8 mouse cellular contexts compared by ENCODE assay signal in the genomic region with DNA sequence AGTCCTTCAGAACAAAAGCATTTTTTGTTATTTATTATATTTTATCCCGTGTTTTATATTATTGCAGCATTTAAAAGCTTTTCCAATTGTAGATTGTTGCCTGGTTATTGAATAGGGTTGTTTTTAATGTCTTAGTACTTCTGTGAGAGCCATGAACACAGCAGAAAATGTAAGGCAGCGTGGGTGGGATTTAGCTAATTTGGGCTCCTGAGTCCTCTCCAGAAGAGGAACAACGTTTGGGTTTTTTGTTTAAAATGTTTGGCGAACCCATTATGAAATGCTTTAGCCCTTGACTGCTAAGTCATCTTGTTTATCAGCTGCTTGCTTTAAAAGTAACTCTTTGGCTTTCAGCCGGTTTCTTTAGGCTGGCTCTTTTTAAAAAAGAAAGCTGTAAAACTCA. TPM values are rescaled to one million over a fixed set of nuclear protein-coding genes. Genes with fewer than 3 reads are reported as not detected.
DNase-seq lines count a peak whose midpoint lies in the region; ATAC-seq lines count a peak whose summit lies in the region.

No protein-coding gene starts in this region.

- H3K36me3 ChIP-seq in embryonic facial prominence, embryonic 10.5 days (replicated peaks): peaks cover 31% of the 10 kb centered on the region
- no peaks in the 10 kb centered on the region for H3K36me3 ChIP-seq in hindbrain, embryonic 16.5 days (ENCODE audit: control insufficient read depth, insufficient read depth, low read length)
- H3K36me3 ChIP-seq in midbrain, embryonic 13.5 days: no peaks in the 10 kb centered on the region

- DNase-seq in layer of hippocampus, adult 9-11 months: peak; percentile 17
- no peak for DNase-seq in layer of hippocampus, postnatal 25 days (ENCODE audit: extremely low spot score in 1 of 2, low spot score in 1 of 2)
- no peak for DNase-seq in embryonic facial prominence, embryonic 10.5 days (ENCODE audit: low spot score)
- no peak for DNase-seq in urinary bladder, postnatal 4 days (ENCODE audit: low spot score in 2 of 2)
- no peak for DNase-seq in gastrocnemius, postnatal 4 days (ENCODE audit: low spot score in 2 of 2)
- no peak for DNase-seq in adrenal gland, adult 2 months

- 0 out of 2 replicates have a peak overlapping the region, but pooled peaks have one; percentile 4 for H3K9ac ChIP-seq in hindbrain, embryonic 16.5 days (ENCODE audit: low read depth, low read length)
- peak overlapping the region; percentile 84 for H3K9ac ChIP-seq in midbrain, embryonic 13.5 days (replicated peaks)

- peaks cover 49% of the 10 kb centered on the region for H3K27me3 ChIP-seq in embryonic facial prominence, embryonic 10.5 days (replicated peaks; ENCODE audit: low read depth, poor library complexity, severe bottlenecking)
- peaks cover 2% of the 10 kb centered on the region; the same call in 1 of the 2 replicates for H3K27me3 ChIP-seq in hindbrain, embryonic 16.5 days (replicated peaks; ENCODE audit: control insufficient read depth, insufficient read depth, low read length)
- peaks cover 7% of the 10 kb centered on the region; the same call in 1 of the 2 replicates for H3K27me3 ChIP-seq in midbrain, embryonic 13.5 days

- 25% methylated on average over 5 of the region's 5 CpGs for WGBS in embryonic facial prominence, embryonic 10.5 days
- WGBS in hindbrain, embryonic 16.5 days: 16% methylated on average over 5 of the region's 5 CpGs
- WGBS in midbrain, embryonic 13.5 days: 21% methylated on average over 5 of the region's 5 CpGs

- no peak for ATAC-seq in hindbrain, embryonic 16.5 days
- no peak for ATAC-seq in midbrain, embryonic 13.5 days

- no peaks in the 10 kb centered on the region for H3K9me3 ChIP-seq in embryonic facial prominence, embryonic 10.5 days
- H3K9me3 ChIP-seq in hindbrain, embryonic 16.5 days (ENCODE audit: control insufficient read depth, low read length): no peaks in the 10 kb centered on the region
- H3K9me3 ChIP-seq in midbrain, embryonic 13.5 days: no peaks in the 10 kb centered on the region

- H3K4me1 ChIP-seq in embryonic facial prominence, embryonic 10.5 days: 0 out of 2 replicates have a peak, but pooled peaks cover under 1% of the 10 kb centered on the region
- peaks cover 3% of the 10 kb centered on the region; the same call in 1 of the 2 replicates for H3K4me1 ChIP-seq in hindbrain, embryonic 16.5 days (ENCODE audit: control insufficient read depth, insufficient read depth, low read depth, low read length)
- peaks cover 12% of the 10 kb centered on the region for H3K4me1 ChIP-seq in midbrain, embryonic 13.5 days (replicated peaks)

- H3K4me3 ChIP-seq in embryonic facial prominence, embryonic 10.5 days: peak overlapping the region; percentile 72
- H3K4me3 ChIP-seq in hindbrain, embryonic 16.5 days (ENCODE audit: low read length): peak overlapping the region; percentile 64
- H3K4me3 ChIP-seq in midbrain, embryonic 13.5 days (replicated peaks): peak overlapping the region; percentile 67

- peak overlapping the region; percentile 52 for H3K4me2 ChIP-seq in hindbrain, embryonic 16.5 days (ENCODE audit: low read length)
- peak overlapping the region; percentile 67 for H3K4me2 ChIP-seq in midbrain, embryonic 13.5 days (replicated peaks)

- peak overlapping the region; percentile 93; the same call in 1 of the 2 replicates for H3K27ac ChIP-seq in embryonic facial prominence, embryonic 10.5 days (replicated peaks)
- no peak overlapping the region for H3K27ac ChIP-seq in hindbrain, embryonic 16.5 days (ENCODE audit: low read depth, low read length)
- no peak overlapping the region for H3K27ac ChIP-seq in midbrain, embryonic 13.5 days

RNA-seq across cellular contexts. Expression of gene Ogt, which starts 2.2 kb away (rescaled TPM):
- total RNA-seq in layer of hippocampus, postnatal 25 days (2021): 100 to 1,000 TPM; 180 to 235 TPM
- 140 and 141 TPM in 2 replicates for polyA plus RNA-seq in embryonic facial prominence, embryonic 10.5 days (2016; fragmentation: Nextera tagmentation; extraction: Ambion mirVana)
- polyA plus RNA-seq in hindbrain, embryonic 16.5 days (2015; fragmentation: Nextera tagmentation; extraction: Ambion mirVana): 157 and 186 TPM in 2 replicates
- polyA plus RNA-seq in midbrain, embryonic 13.5 days (2015; fragmentation: Nextera tagmentation; extraction: Ambion mirVana): 215 and 233 TPM in 2 replicates
- total RNA-seq in gastrocnemius, postnatal 4 days (2021): 100 to 1,000 TPM in 1 of 2 experiments, 10 to 100 TPM in 1; 95.0 to 110 TPM
- 100 to 1,000 TPM; 124 to 159 TPM for total RNA-seq in adrenal gland, adult 2 months (2021)
- polyA plus RNA-seq in adrenal gland, adult 2 months (2012; rRNA removed): 28.2 and 36.5 TPM in 2 replicates
